Mouse (Mus musculus) CH12.LX (cell line): ENCODE data around the gene Ptprf. TPM values are rescaled to one million over a fixed set of nuclear protein-coding genes. Genes with fewer than 3 reads are reported as not detected.
A peak's percentile ranks its signal among the peaks of the same experiment; 100 is the strongest.

Source experiments
- DNase-seq: peaks from one replicate; pipeline ENCODE4 v3.0.0-alpha.2; 2013; ENCODE audit errors: extremely low read depth
- H3K27ac ChIP-seq: 2 replicates; pipeline ENCODE4 v1.5.1; 2012; ENCODE audit warnings: low read depth, mild to moderate bottlenecking, control low read depth, moderate library complexity; ENCODE audit not compliant: insufficient read depth
- H3K27me3 ChIP-seq: replicated peaks from 2 replicates; pipeline ENCODE3; 2012; ENCODE audit warnings: inconsistent platforms
- H3K36me3 ChIP-seq, 2 experiments: replicated peaks in 1 of 2; 2 replicates each; pipeline versions ENCODE3 to v1.6.1; 2012; ENCODE audit warnings: inconsistent platforms in 1 of 2, low read length in 1 of 2, mild to moderate bottlenecking in 1 of 2, mixed read lengths in 1 of 2, moderate library complexity in 1 of 2; ENCODE audit not compliant: control insufficient read depth in 1 of 2, insufficient read depth in 1 of 2
- H3K4me1 ChIP-seq, 2 experiments: 2 replicates each; pipeline ENCODE4 v1.6.1; 2012; ENCODE audit warnings: inconsistent platforms in 1 of 2, moderate library complexity in 1 of 2; ENCODE audit not compliant: insufficient read depth in 2 of 2, control insufficient read depth in 1 of 2
- H3K4me2 ChIP-seq: 2 replicates; pipeline ENCODE4 v1.6.1; 2012; ENCODE audit warnings: low read depth, mild to moderate bottlenecking, control low read depth; ENCODE audit not compliant: poor library complexity, insufficient read depth, severe bottlenecking
- H3K4me3 ChIP-seq, 3 experiments: fragments of 150-350 bp in 1 of 3; sonication (generic) in 1 of 3; replicated peaks in 1 of 3; 2 replicates each; pipeline versions ENCODE3 to v1.5.1; 2011 to 2012; ENCODE audit warnings: low read depth in 2 of 3, low read length in 2 of 3, mild to moderate bottlenecking in 2 of 3, moderate library complexity in 2 of 3, control low read depth in 1 of 3, improper control_type of control experiment in 1 of 3, inconsistent platforms in 1 of 3, mixed read lengths in 1 of 3; ENCODE audit not compliant: poor library complexity in 1 of 3
- H3K79me2 ChIP-seq: replicated peaks from 2 replicates; pipeline ENCODE4 v1.6.1; 2012; ENCODE audit warnings: mild to moderate bottlenecking, moderate library complexity; ENCODE audit not compliant: control insufficient read depth, poor library complexity, insufficient read depth, severe bottlenecking; ENCODE audit errors: extremely low read depth
- H3K9ac ChIP-seq: 2 replicates; pipeline ENCODE4 v1.6.1; 2012; ENCODE audit warnings: low read depth, mild to moderate bottlenecking, control low read depth, moderate library complexity; ENCODE audit not compliant: insufficient read depth
- H3K9me3 ChIP-seq: replicated peaks from 2 replicates; pipeline ENCODE3; 2012; ENCODE audit warnings: low read length, inconsistent platforms, mixed read lengths
- CTCF ChIP-seq, 2 experiments: IDR thresholded peaks in 1 of 2; conservative IDR thresholded peaks in 1 of 2; 2 replicates each; pipeline ENCODE4 v1.5.1; 2011 to 2012; ENCODE audit warnings: low read depth in 2 of 2, low read length in 2 of 2, improper control_type of control experiment in 1 of 2, inconsistent platforms in 1 of 2, mild to moderate bottlenecking in 1 of 2, moderate library complexity in 1 of 2
- ELF1 ChIP-seq: IDR thresholded peaks from 2 replicates; pipeline ENCODE4 v1.6.1; 2014; ENCODE audit warnings: low read depth, mild to moderate bottlenecking, inconsistent platforms, low read length, improper control_type of control experiment
- GABPA ChIP-seq: IDR thresholded peaks from 2 replicates; pipeline ENCODE4 v1.6.1; 2012; ENCODE audit warnings: low read depth, low read length, improper control_type of control experiment, inconsistent platforms; ENCODE audit not compliant: insufficient replicate concordance
- KAT2A ChIP-seq: IDR thresholded peaks from 2 replicates; pipeline ENCODE4 v1.6.1; 2012; ENCODE audit warnings: low read length, improper control_type of control experiment, inconsistent platforms; ENCODE audit not compliant: insufficient replicate concordance
- MAFK ChIP-seq: IDR thresholded peaks from 2 replicates; pipeline ENCODE4 v1.6.1; 2011; ENCODE audit warnings: low read length, improper control_type of control experiment; ENCODE audit not compliant: insufficient replicate concordance
- MAX ChIP-seq: IDR thresholded peaks from 2 replicates; pipeline ENCODE4 v1.6.1; 2011; ENCODE audit warnings: low read length, improper control_type of control experiment
- MXI1 ChIP-seq: IDR thresholded peaks from 2 replicates; pipeline ENCODE4 v1.6.1; 2011; ENCODE audit warnings: mild to moderate bottlenecking, low read depth, low read length, improper control_type of control experiment
- PAX5 ChIP-seq: IDR thresholded peaks from 2 replicates; pipeline ENCODE4 v1.6.1; 2012; ENCODE audit warnings: low read length, inconsistent platforms, mixed read lengths
- POLR2AphosphoS2 ChIP-seq: IDR thresholded peaks from 2 replicates; pipeline ENCODE4 v1.6.1; 2011; ENCODE audit warnings: low read depth, low read length, improper control_type of control experiment
- RAD21 ChIP-seq: IDR thresholded peaks from 2 replicates; pipeline ENCODE4 v1.6.1; 2011; ENCODE audit warnings: low read depth, mild to moderate bottlenecking, low read length, improper control_type of control experiment, moderate library complexity
- RCOR1 ChIP-seq: conservative IDR thresholded peaks from 2 replicates; pipeline ENCODE4 v1.6.1; 2012; ENCODE audit warnings: low read depth, mild to moderate bottlenecking, inconsistent platforms, low read length, improper control_type of control experiment
- SMC3 ChIP-seq: IDR thresholded peaks from 2 replicates; pipeline ENCODE4 v1.6.1; 2011; ENCODE audit warnings: low read depth, low read length, improper control_type of control experiment
- ZC3H11A ChIP-seq: IDR thresholded peaks from 2 replicates; pipeline ENCODE4 v1.6.1; 2012; ENCODE audit warnings: low read depth, mild to moderate bottlenecking, inconsistent platforms, low read length, improper control_type of control experiment
- dilution Hi-C: fragments of 300-500 bp; cut with MboI; formaldehyde crosslinking; loops from 2 replicates; pipeline ENCODE4 v1.14.3; 2020; ENCODE audit warnings: low sequenced_read_pairs; ENCODE audit not compliant: extremely low pct_unique_long_range_greater_than_20kb, extremely low pct_ligation_motif_present
- in situ Hi-C: fragments of 300-500 bp; cut with MboI; formaldehyde crosslinking; loops from 3 replicates; pipeline ENCODE4 v1.14.3; 2019; ENCODE audit warnings: low sequenced_read_pairs, low pct_ligation_motif_present, low pct_unique_long_range_greater_than_20kb, mixed read lengths
- polyA plus RNA-seq: library from polyadenylated mRNA; unstranded; fragments of >175 nt; gene quantifications from 2 replicates; pipeline ENCODE4 v1.2.1, GENCODE M21; 2012; ENCODE audit warnings: low read depth; ENCODE audit not compliant: insufficient read length
- total RNA-seq, 2 experiments: library from RNA; depleted of rRNA; stranded (reverse); fragments of 300-350 nt in 1 of 2; fragments of >200 nt in 1 of 2; gene quantifications; 2 replicates each; pipeline ENCODE4 v1.2.3; 2012 to 2014

The Ptprf gene
- total and polyA plus RNA-seq, 3 experiments: 0.11 to 0.21 TPM; not detected in 1

- no peaks in the 10 kb centered on the region for H3K36me3 ChIP-seq
- DNase-seq: no peak
- no peak overlapping the region for H3K9ac ChIP-seq
- dilution Hi-C loops: no loop called here
- H3K4me1 ChIP-seq: peaks cover 10 to 18% of the 10 kb centered on the region in 2 experiments
- TF ChIP-seq ZC3H11A (no peak), RCOR1 (no peak), CTCF (conservative IDR thresholded peaks at IDR 0.05 in 1 of 2, IDR thresholded peaks at IDR 0.05 in 1 of 2; ENCODE audit: low read depth in 2 of 2, low read length in 2 of 2) (no peak), GABPA (no peak), MAX (no peak), POLR2AphosphoS2 (no peak), PAX5 (no peak), KAT2A (no peak), SMC3 (no peak), RAD21 (no peak)
- H3K27ac ChIP-seq: no peak overlapping the region
- H3K9me3 ChIP-seq: no peaks in the 10 kb centered on the region
- no peak overlapping the region for H3K4me3 ChIP-seq
- no peak overlapping the region for H3K4me2 ChIP-seq
- no peaks in the 10 kb centered on the region for H3K79me2 ChIP-seq
- in situ Hi-C loops: loop anchor here (10.0 kb wide), 1 partner anchor 213 kb away; no protein-coding TSS in a partner anchor
- H3K27me3 ChIP-seq: peaks cover 58% of the 10 kb centered on the region
Measured at GRCm38 (mm10) chr4:118297844-118298243, 6.6 kb upstream of the Ptprf start.

- in situ Hi-C loops (loop anchor here (10.0 kb wide), 1 partner anchor 211 kb away; no protein-coding TSS in a partner anchor), dilution Hi-C loops (no loop called here)
- TF ChIP-seq ELF1: peak; percentile 21; the same call in 1 of the 2 replicates
- peak; percentile 94 for TF ChIP-seq MAFK
- no peak for TF ChIP-seq MXI1
- peak overlapping the region; percentile 41; the same call in 1 of the 2 replicates for H3K4me2 ChIP-seq
- no peak overlapping the region for H3K9ac ChIP-seq
- peaks cover 10 to 18% of the 10 kb centered on the region in 2 experiments for H3K4me1 ChIP-seq
- no peaks in the 10 kb centered on the region for H3K79me2 ChIP-seq
- peaks cover 41% of the 10 kb centered on the region for H3K27me3 ChIP-seq
- DNase-seq: peak; percentile 52
- H3K27ac ChIP-seq: no peak overlapping the region
- no peak overlapping the region for H3K4me3 ChIP-seq
- H3K9me3 ChIP-seq: no peaks in the 10 kb centered on the region
- H3K36me3 ChIP-seq: no peaks in the 10 kb centered on the region
Measured at GRCm38 (mm10) chr4:118295651-118296561, 4.7 kb upstream of the Ptprf start.
